Mouse (Mus musculus) left cerebral cortex, postnatal 36 days (tissue): ENCODE measurements around the gene Prkab2. TPM values are rescaled to one million over a fixed set of nuclear protein-coding genes. Genes with fewer than 3 reads are reported as not detected.

ENCODE experiments used
- microRNA-seq: library from miRNA; unstranded; fragments of <30 nt; microRNA quantifications from one replicate; pipeline ENCODE4 v1.2.0, GENCODE M21; 2022
- total RNA-seq, 2 experiments: library from RNA; stranded (reverse); gene quantifications; 2 replicates each; pipeline ENCODE4 v1.2.3; 2021

Gene Prkab2
- total RNA-seq, 2 experiments from 2014 or later = 26.4 to 30.8 TPM

Small RNA genes within 50 kb of the gene (microRNA-seq; reads per million reads assigned to microRNA genes)
- not detected for gene Mir7225

Other genes starting within 250 kb of the Prkab2 start
- gene Olfr1402, start 236.2 kb upstream of the Prkab2 start, total RNA-seq = not detected
- gene Chd1l, start 48.0 kb upstream of the Prkab2 start, total RNA-seq = 1 to 10 TPM; 8.8 to 9.5 TPM
- gene Fmo5, start 29.4 kb upstream of the Prkab2 start, total RNA-seq = 1 to 10 TPM; 3.2 to 3.6 TPM
- not detected for gene Gm17651, start 16.5 kb downstream of the Prkab2 start, total RNA-seq
- 100 to 1,000 TPM; 209 to 247 TPM for gene Pde4dip, start 230.5 kb downstream of the Prkab2 start, total RNA-seq
- gene Sec22b, start 243.0 kb downstream of the Prkab2 start, total RNA-seq = 10 to 100 TPM; 72.5 to 79.6 TPM